Mouse (Mus musculus) T-helper 2 cell (primary cell): Measurements from ENCODE around the gene Sept3.
"Not testable (repeated sequence)": the region's sequence is repeated elsewhere in the genome, so short reads cannot be mapped to it uniquely, and the experiment has no call there.

ENCODE experiments used
- in situ Hi-C: fragments of 300-600 bp; cut with MboI, MseI; formaldehyde crosslinking; loops from one replicate; pipeline ENCODE4 v1.15.1; 2025; ENCODE audit warnings: high pct_unique_total_duplicates

The Sept3 gene

DNA sequence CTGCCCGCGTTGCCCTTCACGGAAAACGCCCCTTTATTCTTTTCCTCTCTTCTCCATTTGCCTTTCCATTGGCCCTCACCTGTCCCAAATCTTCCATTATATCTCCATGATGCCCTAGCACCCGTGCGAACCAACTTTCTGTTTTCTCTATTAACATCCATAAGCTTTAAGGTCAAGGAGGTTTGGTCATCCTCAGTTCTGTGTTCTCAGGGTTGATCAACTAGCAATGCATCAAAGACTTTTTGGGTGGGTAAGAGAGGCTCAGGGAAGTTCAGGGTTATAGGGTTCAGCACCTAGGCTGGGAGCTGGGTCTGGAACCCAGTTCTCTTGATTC lies at the start of gene Sept3:
Gene Sept3 (plus strand): TSS at position 301 of the 334 bp plus-strand sequence.
- in situ Hi-C loops = no loop called here

DNA sequence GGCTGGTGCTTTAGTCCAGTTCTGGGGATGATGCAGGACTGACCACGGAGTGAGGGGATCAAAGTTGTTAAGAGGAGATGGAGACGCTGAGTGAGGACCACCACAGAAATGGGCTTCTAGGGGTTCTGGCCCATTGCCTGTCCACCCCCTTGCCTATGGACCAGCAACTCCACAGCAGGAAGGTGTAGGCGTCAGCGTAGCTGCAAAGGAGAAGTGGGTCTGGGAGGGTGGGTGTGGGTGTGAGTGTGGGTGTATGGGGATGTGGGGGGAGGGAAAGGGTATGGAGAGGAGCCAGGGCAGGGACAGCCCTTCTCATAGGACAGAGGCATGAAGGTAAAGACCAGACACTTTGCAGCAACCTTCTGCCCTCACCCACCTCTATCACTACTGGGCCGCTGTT lies 48.9 kb upstream of the Sept3 start:
- in situ Hi-C loops = no loop called here

DNA sequence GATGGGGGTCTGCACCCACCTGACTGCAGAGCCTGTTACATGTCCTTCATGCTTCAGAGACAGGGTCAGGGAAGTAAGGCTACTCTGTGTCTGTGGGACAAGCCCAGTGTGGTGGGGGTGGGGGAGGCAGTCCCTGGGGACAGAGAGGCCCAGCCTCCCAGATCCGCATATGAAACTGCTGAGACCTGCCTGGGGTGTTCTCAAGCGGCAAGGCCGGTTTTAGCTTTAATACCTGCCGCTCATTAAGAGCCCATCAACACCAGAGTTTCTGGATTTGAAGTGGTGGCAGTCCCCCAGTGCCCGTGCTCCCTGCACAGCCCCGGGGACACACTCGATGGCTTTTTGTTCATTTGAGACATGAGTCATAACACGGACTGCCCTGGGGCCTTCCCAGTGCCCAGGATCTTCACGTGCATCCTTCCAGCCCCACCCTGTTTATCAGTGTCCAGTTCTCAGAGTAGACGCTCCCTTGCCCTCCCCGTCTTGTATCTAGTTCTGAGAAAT lies 45.1 kb upstream of the Sept3 start:
- in situ Hi-C loops = loop anchor here (5.0 kb wide), 1 partner anchor 167 kb away; no protein-coding TSS in a partner anchor

DNA sequence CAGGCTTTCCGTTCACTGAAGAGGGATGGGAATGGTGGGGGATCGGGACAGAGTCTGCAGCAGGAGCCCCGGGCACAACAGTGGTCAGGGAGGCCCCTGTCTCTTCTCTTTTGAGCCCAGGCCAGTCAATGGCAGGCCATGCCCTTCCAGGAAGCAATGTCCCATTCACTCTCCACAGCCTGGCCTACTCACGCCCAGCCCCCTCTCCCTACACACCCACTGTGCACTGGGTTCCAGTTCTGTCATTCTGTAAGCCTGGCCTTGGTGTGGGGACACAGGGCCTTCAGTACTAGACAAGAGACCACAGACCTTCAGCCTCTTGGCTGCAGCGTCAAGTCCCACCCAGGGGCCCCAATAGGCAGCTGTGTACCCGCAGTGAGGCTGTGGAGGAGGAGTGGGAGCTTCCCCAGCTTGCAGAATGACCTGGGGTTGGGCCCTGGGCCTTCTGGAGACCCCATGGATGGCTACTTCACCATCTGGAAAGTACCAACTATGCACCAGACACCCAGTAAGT lies 44.5 kb upstream of the Sept3 start:
- in situ Hi-C loops = loop anchor here (5.0 kb wide), 1 partner anchor 168 kb away; no protein-coding TSS in a partner anchor

DNA sequence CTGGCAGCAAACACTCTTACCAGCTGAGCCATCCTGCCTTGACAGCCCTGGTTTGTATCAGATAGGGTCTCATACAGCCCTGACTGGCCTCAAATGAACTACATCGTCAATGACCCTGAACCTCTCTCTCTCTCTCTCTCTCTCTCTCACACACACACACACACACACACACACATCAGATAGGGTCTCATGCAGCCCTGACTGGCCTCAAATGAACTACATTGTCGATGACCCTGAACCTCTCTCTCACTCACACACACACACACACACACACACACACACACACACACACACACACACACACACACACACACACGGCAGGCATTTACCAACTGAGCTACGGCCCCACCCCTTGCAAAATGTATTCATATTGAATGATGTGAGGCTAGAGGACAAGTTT lies 43.6 kb upstream of the Sept3 start:
- in situ Hi-C loops = loop anchor here (5.0 kb wide), 1 partner anchor 169 kb away; no protein-coding TSS in a partner anchor

DNA sequence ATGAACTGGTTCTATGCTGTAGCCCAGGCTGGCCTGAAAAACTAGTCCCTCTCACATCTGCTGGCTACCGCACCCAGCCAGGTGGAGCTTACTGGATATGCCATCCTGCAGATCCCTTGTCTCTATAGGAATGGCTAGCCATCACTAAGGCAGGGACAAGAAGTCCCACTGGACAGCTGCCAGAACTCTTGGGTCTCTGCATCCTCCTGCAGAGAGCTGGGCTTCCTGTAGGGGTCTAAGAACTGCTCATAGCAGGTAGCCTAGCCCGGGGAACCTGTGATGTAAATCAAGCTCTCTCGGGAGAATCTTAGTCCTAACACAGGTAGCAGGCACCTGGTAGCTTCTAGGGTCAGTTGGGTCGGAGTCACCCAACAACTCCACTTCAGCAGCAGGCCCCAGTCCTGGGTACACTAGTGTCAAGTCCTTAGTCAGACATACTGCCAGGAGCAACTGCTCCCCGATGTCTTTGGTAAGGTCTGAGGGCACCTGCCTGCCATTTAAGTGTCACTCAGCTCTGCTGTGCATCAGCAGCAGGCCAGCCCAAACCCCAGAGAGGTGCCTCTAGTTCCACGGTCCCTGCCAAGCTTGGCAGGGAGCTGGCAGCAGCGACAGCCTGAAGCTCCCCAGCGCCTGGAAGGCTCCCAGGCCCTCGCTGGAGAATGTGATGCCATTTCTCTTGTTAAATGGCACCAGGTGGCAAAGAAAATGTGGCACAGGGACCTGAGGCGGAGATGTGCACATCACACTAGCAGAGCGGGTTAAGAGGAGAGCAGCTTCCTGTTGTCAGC lies 42.9 kb upstream of the Sept3 start:
- in situ Hi-C loops = loop anchor here (5.0 kb wide), 1 partner anchor 169 kb away; no protein-coding TSS in a partner anchor

DNA sequence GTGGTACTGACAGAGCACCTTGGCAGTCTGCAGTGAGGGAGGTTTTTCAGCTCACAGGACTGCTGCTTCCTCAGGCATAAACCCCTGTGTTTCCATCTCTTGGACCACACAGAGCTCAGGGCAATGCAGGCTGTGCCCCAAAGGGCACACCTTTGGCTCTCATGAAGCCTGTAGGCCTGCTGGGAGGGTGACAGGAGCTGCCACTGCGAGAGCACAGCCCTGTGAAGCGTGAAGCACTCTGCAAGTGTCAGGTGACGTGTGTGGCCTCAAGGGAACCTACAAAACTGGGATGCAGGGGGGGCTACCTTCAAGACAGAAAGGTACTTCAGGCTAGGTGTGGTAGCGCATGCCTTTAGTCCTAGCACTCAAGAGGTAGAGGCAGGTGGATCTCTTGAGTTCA lies 42.0 kb upstream of the Sept3 start:
- in situ Hi-C loops = loop anchor here (5.0 kb wide), 1 partner anchor 170 kb away; no protein-coding TSS in a partner anchor

DNA sequence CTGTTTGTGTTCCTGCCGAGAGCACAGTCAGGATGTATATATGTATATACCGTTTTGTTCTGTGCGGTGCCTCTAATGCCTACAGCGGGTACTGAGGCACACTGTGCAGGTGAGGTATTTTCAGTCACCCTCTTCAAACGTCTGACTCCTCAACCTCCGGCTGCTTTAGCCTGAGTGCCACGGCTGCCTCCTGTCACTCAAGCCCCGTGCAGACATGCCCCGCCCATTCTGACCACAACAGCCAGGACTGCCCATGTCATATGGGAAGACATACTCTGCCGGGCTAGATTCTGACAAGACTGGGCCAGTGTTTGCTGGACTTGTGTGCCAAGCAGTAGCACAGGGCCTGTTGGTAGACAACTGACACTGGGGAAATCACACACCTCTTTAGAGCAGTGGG lies 39.0 kb upstream of the Sept3 start:
- in situ Hi-C loops = loop anchor here (5.0 kb wide), 1 partner anchor 103 kb away; no protein-coding TSS in a partner anchor

DNA sequence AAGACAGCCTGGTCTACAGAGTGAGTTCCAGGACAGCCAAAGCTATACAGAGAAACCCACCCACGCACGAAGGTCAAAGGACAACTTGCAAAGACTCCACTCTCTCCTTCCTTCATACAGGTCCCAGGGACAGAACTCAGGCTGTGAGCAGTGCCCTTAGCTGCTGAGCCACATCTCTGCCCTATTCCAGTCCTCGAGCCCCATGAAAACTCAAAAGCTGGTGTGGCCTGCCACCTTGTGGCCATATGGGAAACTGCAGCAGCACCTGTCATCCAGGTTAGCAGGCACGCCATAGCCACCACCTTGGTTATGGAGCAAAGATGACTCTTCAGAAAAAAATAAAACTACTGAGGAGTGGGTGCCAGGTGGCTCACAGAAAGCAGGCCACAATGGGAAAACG lies 38.1 kb upstream of the Sept3 start:
- in situ Hi-C loops = loop anchor here (5.0 kb wide), 1 partner anchor 104 kb away; no protein-coding TSS in a partner anchor

DNA sequence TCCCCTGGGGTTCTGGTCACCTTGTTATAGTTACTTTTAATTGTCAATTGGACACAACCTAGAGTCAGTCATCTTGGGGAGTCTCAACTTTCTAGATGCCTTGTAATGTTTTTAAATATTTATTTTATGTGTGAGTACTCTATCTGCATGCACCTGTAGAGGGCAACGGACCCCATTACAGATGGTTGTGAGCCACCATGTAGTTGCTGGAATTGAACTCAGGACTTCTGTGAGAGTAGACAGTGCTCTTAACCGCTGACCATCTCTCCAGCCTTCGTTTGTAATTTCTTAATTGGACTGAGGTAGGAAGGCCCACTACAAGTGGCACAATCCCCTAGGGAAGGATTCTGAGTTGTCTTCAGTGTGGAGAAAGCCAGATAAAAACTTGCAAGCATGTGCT lies 31.4 kb upstream of the Sept3 start:
- in situ Hi-C loops = no loop called here

DNA sequence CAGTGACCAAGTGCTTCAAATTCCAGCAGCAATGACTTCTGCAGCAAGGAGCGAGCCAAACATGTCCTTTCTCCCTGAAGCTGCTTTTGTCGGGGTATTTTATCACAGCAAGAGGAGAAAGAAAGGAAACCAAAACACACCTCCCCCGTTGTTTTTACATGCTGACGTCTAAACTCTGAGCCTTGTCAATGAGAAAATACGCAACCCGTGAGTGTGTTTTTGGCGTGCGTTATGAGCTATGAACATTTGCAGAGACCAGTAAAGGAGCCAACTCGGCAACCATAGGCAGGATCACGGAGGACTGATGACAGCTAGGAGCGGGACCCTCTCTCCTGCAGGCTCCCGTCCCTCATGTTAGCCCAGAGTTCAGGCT lies 31.0 kb upstream of the Sept3 start:
- in situ Hi-C loops = no loop called here

DNA sequence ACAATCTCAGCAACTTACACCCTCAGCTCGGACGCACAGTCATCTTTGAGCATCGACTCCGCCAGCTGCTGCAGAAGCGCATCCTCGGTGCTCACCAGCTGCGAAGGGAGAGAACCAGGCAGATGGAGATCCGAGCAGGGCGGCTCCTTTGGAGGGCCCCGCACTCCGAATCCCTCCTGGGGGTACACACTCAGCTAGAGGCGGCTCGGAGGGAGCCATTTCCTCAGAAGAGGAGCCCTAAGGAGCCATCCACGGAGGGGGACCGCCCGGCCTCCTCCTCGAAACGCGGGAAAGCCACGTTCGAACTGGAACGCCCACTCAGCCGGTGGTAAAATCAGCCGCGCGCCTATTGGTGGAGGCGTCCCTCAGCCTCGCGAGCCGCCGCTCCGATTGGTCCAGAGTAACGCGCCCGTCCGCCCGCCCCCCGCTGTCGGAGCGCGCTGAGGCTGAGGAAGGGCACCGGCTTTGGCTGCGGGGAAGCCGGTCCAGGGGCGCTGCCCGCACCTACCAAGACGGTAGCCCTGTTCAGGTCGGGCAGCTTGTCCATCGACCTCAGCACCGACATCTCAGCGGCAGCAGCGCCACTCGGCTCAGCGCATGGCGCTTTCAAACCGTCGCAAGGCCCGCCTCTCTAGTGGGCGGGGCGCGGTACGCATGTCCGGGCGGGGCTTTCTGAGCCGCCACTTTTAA lies 30.4 kb upstream of the Sept3 start, which contains the start of gene Cenpm:
Gene Cenpm (minus strand): TSS at position 634 of the 690 bp plus-strand sequence.
- in situ Hi-C loops = no loop called here

DNA sequence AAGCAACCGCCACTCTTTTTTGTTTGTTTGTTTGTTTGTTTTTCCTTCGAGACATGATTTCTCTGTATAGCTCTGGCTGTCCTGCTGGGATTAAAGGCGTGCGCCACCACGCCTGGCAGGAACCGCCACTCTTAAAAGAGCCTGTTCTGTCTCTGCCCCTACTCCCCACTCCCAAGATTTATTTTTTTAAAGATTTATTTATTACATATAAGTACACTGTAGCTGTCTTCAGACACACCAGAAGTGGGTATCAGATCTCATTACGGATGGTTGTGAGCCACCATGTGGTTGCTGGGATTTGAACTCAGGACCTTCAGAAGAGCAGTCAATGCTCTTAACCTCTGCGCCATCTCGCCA lies 29.9 kb upstream of the Sept3 start:
- in situ Hi-C loops = not testable (repeated sequence)

DNA sequence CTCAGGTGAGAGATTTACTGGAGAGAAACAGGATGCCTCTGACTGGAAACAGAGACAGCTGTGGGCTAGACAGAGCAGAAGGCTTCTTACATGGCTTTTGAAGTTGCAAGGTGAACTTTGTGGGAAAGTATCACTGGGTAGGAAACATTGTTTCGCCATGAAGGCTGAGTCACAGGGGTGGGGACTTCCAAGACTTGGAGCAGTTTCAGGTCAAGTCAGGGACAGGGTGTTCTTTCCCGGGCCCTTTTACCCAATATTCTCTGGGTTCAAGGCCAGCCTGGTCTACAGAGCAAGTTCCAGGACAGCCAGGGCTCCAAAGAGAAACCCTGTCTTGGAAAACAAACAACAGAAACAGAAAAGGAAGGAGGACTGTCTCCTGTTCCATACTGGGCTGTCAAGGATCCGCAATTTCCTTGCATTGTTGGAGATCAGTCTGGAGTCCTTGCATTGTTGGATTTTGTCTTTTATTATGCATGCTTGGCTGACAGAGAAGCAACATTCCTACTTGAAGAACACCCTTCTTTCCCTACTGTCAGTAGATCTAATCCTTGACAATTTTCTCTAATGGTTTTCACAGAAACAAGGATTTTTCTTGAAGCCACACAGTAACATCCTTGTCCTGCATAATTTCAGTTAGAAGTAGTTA lies 27.4 kb upstream of the Sept3 start:
- in situ Hi-C loops = no loop called here

DNA sequence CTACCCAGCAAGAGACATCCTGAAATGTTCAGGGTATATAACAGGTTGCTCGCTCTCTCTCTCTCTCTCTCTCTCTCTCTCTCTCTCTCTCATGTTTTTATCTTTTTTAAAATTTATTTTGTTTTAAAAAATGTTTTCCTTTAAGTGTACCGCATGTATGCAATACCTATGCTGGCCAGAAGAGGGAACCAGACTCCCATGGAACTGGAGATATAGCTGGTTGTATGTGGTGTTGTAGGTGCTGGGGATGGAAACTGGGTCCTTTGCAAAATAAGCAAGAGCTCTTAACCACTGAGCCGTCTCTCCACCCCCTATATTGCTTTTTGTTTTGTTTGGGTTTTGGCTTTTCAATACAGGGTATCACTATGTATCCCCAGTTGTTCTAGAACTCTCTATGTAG lies 23.1 kb upstream of the Sept3 start:
- in situ Hi-C loops = no loop called here

DNA sequence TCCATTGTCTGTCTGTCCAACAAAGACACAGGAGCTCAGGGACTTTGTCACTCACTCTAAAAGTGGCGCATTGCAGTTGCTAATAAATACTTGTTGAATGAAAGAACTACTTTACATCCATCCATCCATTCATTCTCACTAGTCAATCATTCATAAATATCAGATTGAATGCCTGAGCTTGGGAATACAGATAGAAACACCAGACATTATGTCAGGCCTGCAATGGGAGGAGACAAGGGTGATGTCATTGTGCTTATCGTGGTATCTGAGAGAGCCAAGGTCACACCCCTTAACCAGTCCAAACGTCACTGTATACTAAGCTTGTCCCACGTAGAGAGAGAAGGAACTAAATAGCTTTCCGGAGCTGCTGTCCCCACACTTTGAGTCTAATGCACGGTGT lies 22.6 kb upstream of the Sept3 start, which contains the start of gene 1500009C09Rik:
Gene 1500009C09Rik (plus strand): TSS at position 301 of the 400 bp plus-strand sequence.
- in situ Hi-C loops = no loop called here

DNA sequence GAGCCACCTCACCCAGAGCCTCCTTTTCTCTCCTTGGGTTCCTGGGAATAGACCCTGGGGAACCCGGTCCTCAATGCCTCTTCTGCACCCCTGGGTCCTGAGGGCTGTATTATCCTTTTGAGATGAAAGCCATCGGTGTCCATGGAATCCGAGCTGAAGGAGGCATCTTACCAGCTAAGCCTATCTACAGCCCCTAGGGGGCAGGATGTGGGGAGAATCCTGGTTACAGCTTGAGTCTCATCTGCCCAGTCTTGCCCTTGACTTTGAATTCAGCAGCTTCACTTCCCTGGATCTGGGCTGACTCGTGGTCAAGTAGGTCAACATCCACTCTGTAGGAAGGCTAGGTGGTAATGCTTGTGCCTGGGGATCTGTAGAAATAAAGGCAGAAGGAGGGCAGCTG lies 19.4 kb upstream of the Sept3 start:
- in situ Hi-C loops = no loop called here

DNA sequence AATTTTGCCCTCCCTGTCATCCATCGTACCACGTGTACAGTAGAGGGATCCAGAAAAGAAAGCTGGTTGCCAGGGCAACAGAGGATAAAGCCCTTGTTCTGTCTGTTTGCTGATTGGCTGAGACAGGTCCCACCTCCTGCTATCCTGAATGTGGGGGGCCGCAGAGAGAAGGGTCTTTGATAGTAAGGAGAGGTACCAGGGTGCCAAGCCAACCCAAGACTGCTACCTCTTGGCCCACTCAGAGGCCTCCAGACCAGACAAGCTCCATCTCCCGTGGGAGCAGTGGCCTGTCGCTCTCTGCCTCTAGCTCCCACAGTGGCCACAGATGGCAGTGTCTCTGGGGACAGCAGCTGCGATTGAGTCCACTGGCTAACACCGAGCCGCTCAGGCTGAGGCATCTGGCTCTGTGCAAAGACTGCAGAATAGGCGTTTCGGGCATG lies 18.7 kb upstream of the Sept3 start:
- in situ Hi-C loops = no loop called here

DNA sequence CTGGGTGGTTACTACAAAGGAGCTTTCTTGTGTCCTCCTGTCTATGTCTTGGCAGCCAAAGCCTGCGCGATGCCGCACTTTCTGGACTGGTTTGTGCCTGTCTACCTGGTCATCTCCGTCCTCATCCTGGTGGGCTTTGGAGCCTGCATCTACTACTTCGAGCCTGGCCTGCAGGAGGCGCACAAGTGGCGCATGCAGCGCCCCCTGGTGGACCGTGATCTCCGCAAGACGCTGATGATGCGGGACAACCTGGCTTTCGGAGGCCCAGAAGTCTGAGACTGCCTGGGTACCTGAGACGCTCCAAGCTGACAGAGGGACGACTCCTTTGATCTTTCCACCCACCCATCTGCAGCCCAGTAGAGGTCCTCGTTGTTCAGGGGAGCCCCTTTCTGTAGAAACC lies 15.2 kb upstream of the Sept3 start:
- in situ Hi-C loops = no loop called here

DNA sequence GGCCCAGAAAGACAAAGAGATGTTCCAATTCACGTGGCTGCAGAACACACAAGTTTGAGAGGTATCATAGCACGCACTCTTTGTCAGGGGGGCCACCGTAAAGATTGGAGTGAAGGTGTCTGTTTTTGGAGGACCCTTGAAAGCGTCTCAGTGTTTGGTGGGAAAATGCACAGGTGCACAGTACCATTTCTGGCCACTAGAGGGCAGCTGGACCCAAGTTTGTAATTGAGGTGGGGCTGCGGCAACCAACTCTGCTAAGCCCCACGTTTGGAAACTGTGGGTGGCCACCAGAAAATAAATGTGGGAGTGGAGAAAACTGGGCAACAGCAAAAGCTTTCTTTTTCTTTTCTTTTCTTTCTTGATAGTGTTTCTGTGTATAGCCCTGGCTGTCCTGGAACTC lies 8.3 kb upstream of the Sept3 start:
- in situ Hi-C loops = loop anchor here (5.0 kb wide), 1 partner anchor 126 kb away; the partner anchor contains the start of gene Cyp2d11

DNA sequence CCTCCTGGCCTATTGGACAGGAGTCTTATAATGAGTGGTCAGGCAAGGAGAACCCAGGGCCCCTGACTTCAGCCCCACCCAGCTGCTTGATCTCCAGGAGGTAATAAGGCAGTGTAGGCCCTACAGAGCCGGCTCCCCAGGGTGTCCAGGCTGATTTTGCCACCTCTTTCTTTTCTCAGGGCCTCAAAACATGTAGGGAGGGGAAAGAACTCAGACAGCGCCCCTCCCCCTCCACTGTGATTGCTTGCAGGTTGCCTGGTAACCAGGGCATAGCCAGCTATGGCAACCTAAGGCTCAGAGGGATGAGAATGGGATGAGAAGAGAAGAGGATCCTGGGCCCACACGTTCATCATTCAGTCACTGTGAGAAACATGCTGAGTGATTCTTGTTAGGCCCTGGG lies 6.5 kb upstream of the Sept3 start:
- in situ Hi-C loops = loop anchor here (5.0 kb wide), 1 partner anchor 124 kb away; the partner anchor contains the start of gene Cyp2d11

DNA sequence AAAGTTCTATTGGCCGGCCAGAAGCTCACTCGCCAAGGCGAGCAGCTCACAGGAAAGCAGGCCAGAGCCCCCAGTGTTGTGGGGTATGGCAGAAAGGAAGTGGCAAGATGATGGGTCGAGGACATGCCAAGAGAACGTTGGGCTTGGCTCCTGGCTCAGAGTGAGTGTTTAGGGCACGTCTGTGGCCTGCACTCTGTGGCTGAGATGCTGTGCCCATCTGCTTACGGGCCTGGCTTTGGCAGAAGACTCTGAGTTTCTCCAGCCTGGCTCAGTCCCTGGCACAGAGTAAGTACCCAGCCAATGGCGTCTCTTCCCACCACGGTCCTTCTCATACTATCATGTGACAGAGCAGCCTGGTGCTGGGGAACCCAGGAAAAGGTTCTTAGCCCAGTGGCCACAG lies 5.9 kb upstream of the Sept3 start:
- in situ Hi-C loops = loop anchor here (5.0 kb wide), 1 partner anchor 124 kb away; the partner anchor contains the start of gene Cyp2d11
